Mouse (Mus musculus) hindbrain, postnatal 0 days (tissue): ENCODE measurements around the gene Nup210l. TPM values are rescaled to one million over a fixed set of nuclear protein-coding genes. Genes with fewer than 3 reads are reported as not detected.

Experiments
- ATAC-seq: fragments of 200-750 bp; cut with Nextera tagmentation; 2 replicates; pipeline ENCODE4 v1.8.0; 2017; ENCODE audit warnings: mild to moderate bottlenecking, moderate TSS enrichment, moderate library complexity
- DNase-seq: peaks from one replicate; pipeline ENCODE4 v3.0.0-alpha.2; 2015; ENCODE audit warnings: low spot score
- H3K27ac ChIP-seq: fragments of 300-500 bp; sonication (generic); 2 replicates; pipeline ENCODE4 v1.5.1; 2014; ENCODE audit warnings: mild to moderate bottlenecking
- H3K27me3 ChIP-seq: fragments of 300-500 bp; sonication (generic); 2 replicates; pipeline ENCODE4 v1.6.1; 2014; ENCODE audit warnings: low read length, mixed read lengths; ENCODE audit not compliant: insufficient read depth
- H3K36me3 ChIP-seq: fragments of 300-500 bp; sonication (generic); 2 replicates; pipeline ENCODE4 v1.6.1; 2014; ENCODE audit warnings: low read length, mixed read lengths; ENCODE audit not compliant: insufficient read depth
- H3K4me1 ChIP-seq: fragments of 300-500 bp; sonication (generic); 2 replicates; pipeline ENCODE4 v1.6.1; 2014; ENCODE audit warnings: antibody characterized with exemption, low read length, mixed read lengths; ENCODE audit not compliant: insufficient read depth
- H3K4me2 ChIP-seq: fragments of 300-500 bp; sonication (generic); 2 replicates; pipeline ENCODE4 v1.6.1; 2014; ENCODE audit warnings: low read depth, mild to moderate bottlenecking, low read length, moderate library complexity, mixed read lengths
- H3K4me3 ChIP-seq: fragments of 300-500 bp; sonication (generic); 2 replicates; pipeline ENCODE4 v1.5.1; 2014; ENCODE audit warnings: low read length
- H3K9ac ChIP-seq: fragments of 300-500 bp; sonication (generic); replicated peaks from 2 replicates; pipeline ENCODE4 v1.6.1; 2014; ENCODE audit warnings: mild to moderate bottlenecking, low read length, moderate library complexity, mixed read lengths
- H3K9me3 ChIP-seq: fragments of 300-500 bp; sonication (generic); 2 replicates; pipeline ENCODE4 v1.6.1; 2016; ENCODE audit warnings: low read length, mixed read lengths
- CTCF ChIP-seq: IDR thresholded peaks from 2 replicates; pipeline ENCODE4 v1.5.1; 2016; ENCODE audit warnings: antibody characterized with exemption, control low read depth, low read depth
- WGBS: fragments of 180-500 bp; shearing (Covaris S2); extraction: QIAGEN DNeasy Blood & Tissue Kit; methylation state at CpG from one replicate; pipeline ENCODE4 v1.1.7; 2014; 5-methylcytosine and 5-hydroxymethylcytosine counted together
- polyA plus RNA-seq: library from polyadenylated mRNA; unstranded; fragments of >200 nt; fragmentation: Nextera tagmentation; extraction: Ambion mirVana; gene quantifications from 2 replicates; pipeline ENCODE4 v1.2.1, GENCODE M21; 2015
- total RNA-seq: library from RNA; depleted of rRNA; stranded (reverse); fragments of >200 nt; gene quantifications from 2 replicates; pipeline ENCODE4 v1.2.3, GENCODE M21; 2014

The Nup210l gene
- total and polyA plus RNA-seq, 2 experiments from 2014 or later = 0.11 to 0.52 TPM

DNA sequence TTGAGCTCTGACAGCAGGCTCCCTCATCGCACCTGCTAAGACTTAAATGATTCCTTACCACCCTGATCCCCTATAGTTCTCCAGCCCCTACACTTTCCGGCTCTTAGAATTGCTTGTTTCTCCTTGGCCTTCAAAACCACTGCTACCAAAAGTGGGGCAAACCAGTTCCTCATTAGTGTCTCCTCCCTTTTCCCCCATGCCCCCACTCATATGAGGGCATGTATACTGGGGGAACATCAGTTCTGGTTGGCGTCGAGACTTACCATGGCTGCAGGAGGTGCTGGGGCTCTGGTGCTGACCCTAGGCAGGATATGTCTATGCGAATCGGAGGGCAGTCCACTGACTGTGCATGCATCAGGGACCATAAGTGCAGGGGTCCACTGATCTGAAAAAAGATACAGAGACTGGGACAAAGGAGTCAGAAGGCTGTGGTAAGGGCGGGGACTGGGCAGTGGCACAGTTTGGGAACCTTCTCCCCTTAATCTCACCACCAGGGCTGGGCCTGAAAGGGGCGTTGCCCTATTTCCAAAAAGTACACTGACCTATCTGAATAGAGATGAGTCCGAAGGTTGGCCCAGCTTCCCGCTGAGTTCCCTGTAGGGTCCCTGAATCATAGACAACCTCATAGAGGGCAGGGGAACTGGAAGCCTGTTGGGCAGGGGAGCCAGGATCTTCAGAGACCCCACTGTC lies 137.9 kb downstream of the Nup210l start:
- Histone ChIP-seq H3K36me3 (no peaks in the 10 kb centered on the region), H3K4me1 (peaks cover 6% of the 10 kb centered on the region; the same call in 1 of the 2 replicates), H3K27ac (no peak overlapping the region), H3K27me3 (no peaks in the 10 kb centered on the region), H3K9ac (no peak overlapping the region), H3K4me3 (no peak overlapping the region), H3K4me2 (no peak overlapping the region), H3K9me3 (no peaks in the 10 kb centered on the region)
- WGBS = 83% methylated on average over 10 of the region's 10 CpGs
- ATAC-seq (no peak), DNase-seq (no peak)
- no peak for TF ChIP-seq CTCF

DNA sequence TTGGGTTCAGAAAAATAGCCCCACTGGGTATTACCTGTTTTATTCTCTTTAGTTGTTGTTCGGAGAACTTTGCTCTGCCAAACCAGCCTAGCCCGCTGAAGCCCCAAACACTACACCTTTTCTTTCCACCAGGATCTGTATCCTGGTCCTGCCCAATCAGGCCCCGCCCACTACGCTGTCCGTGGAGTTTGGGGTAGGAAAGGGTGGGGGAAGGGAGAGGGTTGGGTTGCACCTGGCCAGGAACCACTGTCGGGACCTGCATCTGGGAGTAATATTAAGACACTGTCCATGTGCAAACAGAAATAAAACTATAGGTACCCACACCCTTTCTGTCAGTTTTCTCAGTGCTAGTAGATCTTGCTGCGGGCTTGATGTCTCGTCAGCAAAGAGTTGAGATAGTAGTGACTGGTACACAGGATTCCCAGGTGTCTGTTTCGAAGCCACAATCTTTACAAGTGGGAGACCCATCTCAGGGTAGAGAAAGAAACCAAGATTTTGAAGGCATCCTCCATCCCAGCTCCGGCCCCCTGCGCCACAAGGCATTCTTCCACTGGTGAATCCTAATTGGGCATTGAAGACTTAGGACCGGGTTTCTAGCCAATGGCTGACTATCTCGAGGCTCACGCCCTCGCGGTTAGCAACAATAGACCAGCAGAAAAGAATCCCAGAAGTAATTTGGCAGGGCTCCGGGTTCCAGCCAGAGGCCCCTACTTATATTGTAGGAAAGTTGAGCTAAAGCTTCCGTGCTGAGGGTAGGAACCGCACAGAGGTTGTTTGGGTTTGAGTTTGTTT lies 139.2 kb downstream of the Nup210l start, which contains the start of gene Creb3l4:
Gene Creb3l4 (minus strand): TSS at position 529 of the 792 bp plus-strand sequence.
- Histone ChIP-seq H3K27ac (no peak within 1 kb of the TSS), H3K4me1 (peaks cover 6% of the 10 kb centered on the region; the same call in 1 of the 2 replicates), H3K27me3 (no peaks in the 10 kb centered on the region), H3K4me2 (peak within 1 kb of the TSS; percentile 57), H3K9ac (peak within 1 kb of the TSS; percentile 33; the same call in 1 of the 2 replicates), H3K9me3 (no peaks in the 10 kb centered on the region), H3K4me3 (peak within 1 kb of the TSS; percentile 29), H3K36me3 (no peaks in the 10 kb centered on the region)
- DNase-seq (peak; percentile 78), ATAC-seq (peak; percentile 61)
- no peak for TF ChIP-seq CTCF
- 3% methylated on average over 19 of the region's 19 CpGs for WGBS

DNA sequence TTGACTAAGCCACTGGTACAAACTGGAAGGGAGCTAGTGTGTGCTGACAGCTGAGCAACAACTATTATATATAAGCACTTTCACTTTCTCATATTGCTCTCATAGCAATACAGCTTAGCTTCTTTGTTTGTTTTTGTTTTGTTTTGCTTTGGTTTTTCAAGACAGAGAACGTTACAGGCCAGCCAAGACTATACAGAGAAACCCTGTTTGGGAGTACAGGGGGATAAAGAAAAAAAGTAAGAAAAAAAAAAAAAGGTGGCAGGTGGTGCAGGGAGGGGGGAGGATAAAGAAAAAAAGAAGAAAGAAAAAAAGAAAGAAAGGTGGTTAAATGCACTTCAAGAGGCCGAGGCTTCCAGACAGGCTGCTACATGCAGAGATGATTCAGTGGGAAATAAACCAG lies 141.5 kb downstream of the Nup210l start:
- Histone ChIP-seq H3K36me3 (no peaks in the 10 kb centered on the region), H3K9me3 (no peaks in the 10 kb centered on the region), H3K4me1 (peaks cover 11% of the 10 kb centered on the region), H3K4me3 (no peak overlapping the region), H3K4me2 (no peak overlapping the region), H3K27ac (no peak overlapping the region), H3K9ac (no peak overlapping the region), H3K27me3 (no peaks in the 10 kb centered on the region)
- ATAC-seq = no peak
- TF ChIP-seq CTCF = no peak
- DNase-seq = no peak
- WGBS = 61% methylated on average over 2 of the region's 2 CpGs

DNA sequence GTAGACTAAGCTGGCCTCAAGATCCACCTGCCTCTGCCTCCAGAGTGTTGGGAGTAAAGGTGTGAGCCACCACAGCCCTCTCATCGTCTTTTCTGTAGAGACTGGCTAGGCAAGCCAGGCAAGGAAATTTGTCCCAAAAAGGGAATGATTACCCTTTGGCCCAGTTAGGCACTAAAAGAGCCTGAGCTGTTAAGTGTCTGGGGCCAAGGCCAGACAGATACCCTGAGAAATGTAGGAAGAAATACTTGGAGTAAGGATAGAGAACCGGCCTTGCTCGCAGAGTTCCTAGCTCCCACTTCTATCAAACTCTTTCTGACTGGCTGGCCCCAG lies 143.7 kb downstream of the Nup210l start:
- Histone ChIP-seq H3K9ac (peak overlapping the region; percentile 74), H3K9me3 (no peaks in the 10 kb centered on the region), H3K4me2 (peak overlapping the region; percentile 91), H3K36me3 (no peaks in the 10 kb centered on the region), H3K27me3 (no peaks in the 10 kb centered on the region), H3K27ac (peak overlapping the region; percentile 87), H3K4me1 (peaks cover 11% of the 10 kb centered on the region), H3K4me3 (peak overlapping the region; percentile 66)
- 0% methylated on average over 3 of the region's 3 CpGs for WGBS
- ATAC-seq (no peak; the same call in 1 of the 2 replicates), DNase-seq (no peak)
- TF ChIP-seq CTCF = peak; percentile 6; the same call in 1 of the 2 replicates

DNA sequence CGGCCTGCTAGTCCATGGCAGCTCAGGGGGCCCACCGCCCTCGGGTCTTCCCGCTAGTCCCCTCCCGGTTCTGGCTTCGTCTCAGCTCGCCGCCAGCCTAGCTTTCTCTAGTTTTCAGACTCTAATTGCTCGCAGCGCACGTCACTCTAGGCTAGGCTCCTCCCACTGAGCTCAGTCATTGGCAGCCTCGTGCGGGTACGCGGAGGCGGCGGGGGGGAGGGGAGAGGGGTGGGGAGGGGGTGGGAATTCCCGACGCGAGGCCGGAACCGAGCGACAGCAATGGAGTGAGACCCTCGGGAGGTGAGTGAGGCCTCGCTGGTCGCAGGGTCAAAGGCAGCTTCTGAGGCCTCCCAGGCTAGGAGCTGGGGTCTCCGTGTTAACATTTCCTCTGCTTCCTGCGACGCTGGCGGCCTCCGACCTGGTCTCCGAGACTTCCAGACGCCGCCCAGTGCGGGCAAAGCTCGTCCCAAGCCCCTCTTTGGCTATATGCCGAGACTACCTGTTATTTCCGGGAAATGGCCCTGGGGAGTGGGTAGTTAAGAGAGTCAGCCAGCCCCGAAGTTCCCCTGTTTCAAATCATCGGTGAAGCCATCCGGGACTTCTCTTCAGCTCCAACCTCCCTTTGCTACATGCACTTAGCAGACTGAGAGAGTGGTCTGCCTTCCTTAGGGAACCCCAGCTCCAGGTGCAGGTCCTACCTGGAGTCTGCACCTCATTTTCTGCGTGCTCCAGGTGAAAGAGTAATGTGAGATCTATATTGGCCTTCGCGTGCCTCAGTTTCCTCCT lies 144.2 kb downstream of the Nup210l start, which contains the start of gene Slc39a1:
Gene Slc39a1 (plus strand): TSS at position 213 of the 786 bp plus-strand sequence.
- peak within 1 kb of the TSS; percentile 66 for H3K4me3 ChIP-seq
- H3K4me1 ChIP-seq = peaks cover 6% of the 10 kb centered on the region
- DNase-seq (peak; percentile 98), ATAC-seq (peak; percentile 97)
- H3K9me3 ChIP-seq = no peaks in the 10 kb centered on the region
- TF ChIP-seq CTCF = no peak
- H3K9ac ChIP-seq = peak within 1 kb of the TSS; percentile 74
- H3K27me3 ChIP-seq = no peaks in the 10 kb centered on the region
- peak within 1 kb of the TSS; percentile 87 for H3K27ac ChIP-seq
- 1% methylated on average over 35 of the region's 44 CpGs for WGBS
- H3K36me3 ChIP-seq = no peaks in the 10 kb centered on the region
- H3K4me2 ChIP-seq = peak within 1 kb of the TSS; percentile 91

DNA sequence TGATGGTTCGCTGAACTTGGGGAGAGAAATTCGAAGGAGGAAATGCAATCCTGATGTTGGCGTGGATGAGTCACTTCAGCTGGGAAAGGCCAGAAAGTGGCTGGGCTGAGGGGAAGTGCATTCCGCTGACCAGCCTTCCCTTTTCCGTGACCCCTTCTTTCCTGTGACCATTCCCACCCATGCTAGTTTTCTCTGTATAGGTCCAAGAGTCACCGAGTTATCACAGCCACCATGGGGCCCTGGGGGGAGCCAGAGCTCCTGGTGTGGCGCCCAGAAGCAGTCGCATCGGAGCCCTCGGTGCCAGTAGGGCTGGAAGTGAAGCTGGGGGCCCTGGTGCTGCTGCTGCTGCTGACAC lies 144.8 kb downstream of the Nup210l start:
- H3K4me1 ChIP-seq = peaks cover 5% of the 10 kb centered on the region
- DNase-seq (peak; percentile 4), ATAC-seq (no peak)
- peak overlapping the region; percentile 74 for H3K9ac ChIP-seq
- H3K27ac ChIP-seq = peak overlapping the region; percentile 87
- 6% methylated on average over 10 of the region's 10 CpGs for WGBS
- H3K4me3 ChIP-seq = peak overlapping the region; percentile 66
- peak overlapping the region; percentile 91 for H3K4me2 ChIP-seq
- no peaks in the 10 kb centered on the region for H3K36me3 ChIP-seq
- no peak for TF ChIP-seq CTCF
- H3K27me3 ChIP-seq = no peaks in the 10 kb centered on the region
- no peaks in the 10 kb centered on the region for H3K9me3 ChIP-seq
